Mouse (Mus musculus) C2C12 (cell line): ENCODE measurements around the gene Hfe2. TPM values are rescaled to one million over a fixed set of nuclear protein-coding genes. Genes with fewer than 3 reads are reported as not detected.
"Not testable (repeated sequence)": the region's sequence is repeated elsewhere in the genome, so short reads cannot be mapped to it uniquely, and the experiment has no call there.

ENCODE experiments used
- H3K27me3 ChIP-seq: one replicate; pipeline ENCODE4 v1.6.1; 2011; ENCODE audit not compliant: control insufficient read depth, insufficient read depth, insufficient read length
- H3K36me3 ChIP-seq: one replicate; pipeline ENCODE4 v1.6.1; 2011; ENCODE audit not compliant: control insufficient read depth, insufficient read depth
- H3K4me3 ChIP-seq: one replicate; pipeline ENCODE4 v1.5.1; 2011; ENCODE audit warnings: mild to moderate bottlenecking, control low read depth; ENCODE audit not compliant: poor library complexity, insufficient read depth, severe bottlenecking
- H3K79me2 ChIP-seq: one replicate; pipeline ENCODE4 v1.6.1; 2011; ENCODE audit not compliant: control insufficient read depth, insufficient read depth
- H3K79me3 ChIP-seq: one replicate; pipeline ENCODE4 v1.6.1; 2011; ENCODE audit warnings: low read depth, control low read depth
- H3ac ChIP-seq: one replicate; pipeline ENCODE3; 2011; ENCODE audit warnings: low read depth; ENCODE audit not compliant: control insufficient read depth, insufficient read length
- CEBPB ChIP-seq: IDR thresholded peaks from one replicate; pipeline ENCODE4 v1.6.1; 2011; ENCODE audit warnings: low read depth, mild to moderate bottlenecking, control low read depth, moderate library complexity
- CTCF ChIP-seq: IDR thresholded peaks from one replicate; pipeline ENCODE4 v1.5.1; 2011; ENCODE audit not compliant: control insufficient read depth, insufficient read depth, insufficient read length
- FOSL1 ChIP-seq: IDR thresholded peaks from one replicate; pipeline ENCODE4 v1.8.0; 2011; ENCODE audit warnings: mild to moderate bottlenecking, low read length; ENCODE audit not compliant: poor library complexity, insufficient read depth, severe bottlenecking
- MAX ChIP-seq: IDR thresholded peaks from one replicate; pipeline ENCODE4 v1.6.1; 2011; ENCODE audit warnings: mild to moderate bottlenecking, control low read depth
- MYOD1 ChIP-seq: IDR thresholded peaks from one replicate; pipeline ENCODE4 v1.6.1; 2011; ENCODE audit warnings: low read depth; ENCODE audit not compliant: control insufficient read depth, insufficient read length
- MYOG ChIP-seq: IDR thresholded peaks from one replicate; pipeline ENCODE4 v1.6.1; 2011; ENCODE audit not compliant: control insufficient read depth, insufficient read length; ENCODE audit errors: extremely low read depth
- USF1 ChIP-seq: IDR thresholded peaks from one replicate; pipeline ENCODE4 v1.6.1; 2011; ENCODE audit warnings: low read depth, mild to moderate bottlenecking, control low read depth, moderate library complexity
- polyA plus RNA-seq: library from polyadenylated mRNA; unstranded; fragments of >200 nt; fragmentation: generic; extraction: Trizol; gene quantifications from one replicate; pipeline ENCODE4 v1.2.1, GENCODE M21; 2012; ENCODE audit warnings: missing spikeins

The Hfe2 gene
- polyA plus RNA-seq, 1 experiment = 0.23 TPM

GRCm38 (mm10) chr3:96504931-96505330, 20.0 kb upstream of the Hfe2 start:
- H3K36me3 ChIP-seq = no peaks in the 10 kb centered on the region
- H3K79me2 ChIP-seq = no peaks in the 10 kb centered on the region
- no peaks in the 10 kb centered on the region for H3K79me3 ChIP-seq
- TF ChIP-seq USF1 = no peak
- no peak overlapping the region for H3K4me3 ChIP-seq
- no peak overlapping the region for H3ac ChIP-seq
- H3K27me3 ChIP-seq = no peaks in the 10 kb centered on the region

- Histone ChIP-seq H3K4me3 (no peak overlapping the region), H3K36me3 (no peaks in the 10 kb centered on the region), H3ac (no peak overlapping the region), H3K27me3 (no peaks in the 10 kb centered on the region), H3K79me2 (no peaks in the 10 kb centered on the region), H3K79me3 (no peaks in the 10 kb centered on the region)
- TF ChIP-seq USF1 = peak; percentile 50
- TF ChIP-seq CTCF = no peak
Measured at GRCm38 (mm10) chr3:96506396-96507047, 18.4 kb upstream of the Hfe2 start.

GRCm38 (mm10) chr3:96507966-96508365, 17.0 kb upstream of the Hfe2 start:
- not testable (repeated sequence) for H3ac ChIP-seq, H3K79me2 ChIP-seq, H3K4me3 ChIP-seq, H3K36me3 ChIP-seq, H3K79me3 ChIP-seq, H3K27me3 ChIP-seq

- no peak overlapping the region for H3ac ChIP-seq
- no peak overlapping the region for H3K4me3 ChIP-seq
- H3K79me3 ChIP-seq = no peaks in the 10 kb centered on the region
- no peaks in the 10 kb centered on the region for H3K27me3 ChIP-seq
- H3K79me2 ChIP-seq = no peaks in the 10 kb centered on the region
- H3K36me3 ChIP-seq = no peaks in the 10 kb centered on the region
- TF ChIP-seq MAX (no peak), CTCF (no peak), MYOD1 (no peak), CEBPB (no peak), FOSL1 (no peak), MYOG (no peak), USF1 (no peak)
Measured at GRCm38 (mm10) chr3:96520171-96520570, 4.8 kb upstream of the Hfe2 start.

- TF ChIP-seq USF1 (no peak), CEBPB (no peak)
- no peak overlapping the region for H3K4me3 ChIP-seq
- peaks cover 4% of the 10 kb centered on the region for H3K27me3 ChIP-seq
- H3K79me3 ChIP-seq = no peaks in the 10 kb centered on the region
- no peaks in the 10 kb centered on the region for H3K36me3 ChIP-seq
- no peak overlapping the region for H3ac ChIP-seq
- no peaks in the 10 kb centered on the region for H3K79me2 ChIP-seq
Measured at GRCm38 (mm10) chr3:96522149-96522548, 2.8 kb upstream of the Hfe2 start.

GRCm38 (mm10) chr3:96524028-96524810, 753 bp upstream of the Hfe2 start:
- Histone ChIP-seq H3K4me3 (no peak overlapping the region), H3K36me3 (no peaks in the 10 kb centered on the region)
- TF ChIP-seq USF1 (no peak), MYOD1 (no peak), CTCF (no peak), FOSL1 (no peak), MAX (no peak), CEBPB (no peak), MYOG (no peak)

More at GRCm38 (mm10) chr3:96524028-96524810, 753 bp upstream of the Hfe2 start:
- Histone ChIP-seq H3K79me3 (no peaks in the 10 kb centered on the region), H3ac (no peak overlapping the region), H3K79me2 (no peaks in the 10 kb centered on the region), H3K27me3 (peaks cover 4% of the 10 kb centered on the region)
